Comparison of ENCODE assay signal across 8 mouse cellular contexts in the genomic region with DNA sequence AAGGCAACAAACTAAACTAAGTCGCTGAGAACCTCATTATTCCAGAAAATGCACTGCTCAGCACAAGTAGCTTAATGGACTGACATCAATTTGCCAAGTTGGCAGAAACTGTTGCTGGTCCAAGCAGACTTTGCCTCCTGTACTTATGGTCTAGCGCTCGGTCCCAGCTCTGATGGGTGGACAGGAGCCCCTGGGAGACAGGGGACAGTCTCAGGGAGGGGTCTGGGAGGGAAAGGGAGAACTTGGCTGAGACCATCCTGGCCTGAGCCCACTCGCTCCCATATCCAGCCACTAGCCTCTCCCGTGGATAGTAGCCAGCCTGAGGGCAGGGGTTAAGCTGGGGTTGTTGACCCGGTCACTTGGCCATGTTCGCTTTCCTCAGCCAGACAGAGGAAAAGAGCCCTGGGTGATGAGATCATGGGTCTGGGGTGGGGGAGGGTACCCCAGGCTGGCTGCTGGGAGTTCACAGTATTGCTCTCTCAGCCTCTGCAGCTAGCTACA. TPM values are rescaled to one million over a fixed set of nuclear protein-coding genes. Genes with fewer than 3 reads are reported as not detected.
DNase-seq lines count a peak whose midpoint lies in the region; ATAC-seq and TF ChIP-seq lines count a peak whose summit lies in the region.

No protein-coding gene starts in this region.

- H3K4me1 ChIP-seq in forebrain, embryonic 16.5 days (replicated peaks; ENCODE audit: control insufficient read depth, insufficient read depth, low read length), result peaks cover 42% of the 10 kb centered on the region
- H3K4me1 ChIP-seq in hindbrain, embryonic 11.5 days (replicated peaks; ENCODE audit: control insufficient read depth, insufficient read depth, low read length), result peaks cover 5% of the 10 kb centered on the region; the same call in 1 of the 2 replicates
- H3K4me1 ChIP-seq in limb, embryonic 14.5 days (ENCODE audit: control insufficient read depth, insufficient read depth, low read length), result peaks cover 33% of the 10 kb centered on the region
- peaks cover 50% of the 10 kb centered on the region for H3K4me1 ChIP-seq in midbrain, embryonic 15.5 days

- ATAC-seq in forebrain, embryonic 16.5 days, result no peak
- ATAC-seq in hindbrain, embryonic 11.5 days (ENCODE audit: low FRiP score), result no peak
- no peak for ATAC-seq in limb, embryonic 14.5 days (ENCODE audit: low FRiP score, low read depth)
- no peak for ATAC-seq in midbrain, embryonic 15.5 days (replicated peaks)

- whole genome bisulfite sequencing in forebrain, embryonic 16.5 days, result 36% methylated on average over 7 of the region's 7 CpGs
- 37% methylated on average over 7 of the region's 7 CpGs for WGBS in hindbrain, embryonic 11.5 days
- 33% methylated on average over 7 of the region's 7 CpGs for WGBS in limb, embryonic 14.5 days
- WGBS in midbrain, embryonic 15.5 days, result 37% methylated on average over 7 of the region's 7 CpGs

- no peak overlapping the region for H3K9ac ChIP-seq in forebrain, embryonic 16.5 days (replicated peaks; ENCODE audit: low read depth, low read length)
- no peak overlapping the region for H3K9ac ChIP-seq in hindbrain, embryonic 11.5 days (ENCODE audit: low read depth, low read length)
- H3K9ac ChIP-seq in limb, embryonic 14.5 days (ENCODE audit: low read depth, low read length, severe bottlenecking), result no peak overlapping the region
- no peak overlapping the region for H3K9ac ChIP-seq in midbrain, embryonic 15.5 days

- H3K4me3 ChIP-seq in forebrain, embryonic 16.5 days (replicated peaks; ENCODE audit: low read length), result no peak overlapping the region
- H3K4me3 ChIP-seq in hindbrain, embryonic 11.5 days (ENCODE audit: low read depth, low read length), result no peak overlapping the region
- no peak overlapping the region for H3K4me3 ChIP-seq in limb, embryonic 14.5 days (replicated peaks; ENCODE audit: low read length)
- H3K4me3 ChIP-seq in midbrain, embryonic 15.5 days, result no peak overlapping the region

- no peaks in the 10 kb centered on the region for H3K36me3 ChIP-seq in forebrain, embryonic 16.5 days (ENCODE audit: control insufficient read depth, insufficient read depth)
- no peaks in the 10 kb centered on the region for H3K36me3 ChIP-seq in hindbrain, embryonic 11.5 days (ENCODE audit: control insufficient read depth, insufficient read depth, low read length)
- H3K36me3 ChIP-seq in limb, embryonic 14.5 days (ENCODE audit: control insufficient read depth, insufficient read depth, low read length), result no peaks in the 10 kb centered on the region
- H3K36me3 ChIP-seq in midbrain, embryonic 15.5 days (replicated peaks), result no peaks in the 10 kb centered on the region

- TF ChIP-seq POLR2A in limb, embryonic 14.5 days (IDR thresholded peaks at IDR 0.05; ENCODE audit: borderline replicate concordance, extremely low read depth, insufficient read depth, insufficient read length), result no peak

- peak overlapping the region; percentile 4; the same call in 1 of the 2 replicates for H3K4me2 ChIP-seq in forebrain, embryonic 16.5 days (ENCODE audit: low read length)
- H3K4me2 ChIP-seq in hindbrain, embryonic 11.5 days (replicated peaks; ENCODE audit: low read depth, low read length), result no peak overlapping the region; the same call in 1 of the 2 replicates
- H3K4me2 ChIP-seq in limb, embryonic 14.5 days (replicated peaks; ENCODE audit: low read depth, low read length, severe bottlenecking), result peak overlapping the region; percentile 23
- H3K4me2 ChIP-seq in midbrain, embryonic 15.5 days, result 0 out of 2 replicates have a peak overlapping the region, but pooled peaks have one; percentile 15

- DNase-seq in cerebellum, adult 9-11 months, result peak; percentile 41
- DNase-seq in cerebellum, adult 18-20 months, result no peak
- peak; percentile 35 for DNase-seq in hindbrain, embryonic 11.5 days (ENCODE audit: low spot score)
- DNase-seq in limb, embryonic 14.5 days (ENCODE audit: low spot score), result no peak
- no peak for DNase-seq in cerebellum, adult 8-10 months
- no peak for DNase-seq in left cerebral cortex, adult 11 months (ENCODE audit: low spot score)

- no peaks in the 10 kb centered on the region for H3K27me3 ChIP-seq in forebrain, embryonic 16.5 days (replicated peaks; ENCODE audit: control insufficient read depth, insufficient read depth, low read length)
- H3K27me3 ChIP-seq in hindbrain, embryonic 11.5 days (ENCODE audit: control insufficient read depth, insufficient read depth, low read length), result no peaks in the 10 kb centered on the region
- H3K27me3 ChIP-seq in limb, embryonic 14.5 days (ENCODE audit: control insufficient read depth, insufficient read depth, low read length), result no peaks in the 10 kb centered on the region
- no peaks in the 10 kb centered on the region for H3K27me3 ChIP-seq in midbrain, embryonic 15.5 days (replicated peaks)

- H3K9me3 ChIP-seq in forebrain, embryonic 16.5 days (ENCODE audit: control insufficient read depth, low read length), result no peaks in the 10 kb centered on the region
- no peaks in the 10 kb centered on the region for H3K9me3 ChIP-seq in hindbrain, embryonic 11.5 days (ENCODE audit: control insufficient read depth, low read length)
- no peaks in the 10 kb centered on the region for H3K9me3 ChIP-seq in limb, embryonic 14.5 days (ENCODE audit: control insufficient read depth, low read length)
- H3K9me3 ChIP-seq in midbrain, embryonic 15.5 days, result no peaks in the 10 kb centered on the region

- peak overlapping the region; percentile 54 for H3K27ac ChIP-seq in forebrain, embryonic 16.5 days (ENCODE audit: low read length)
- H3K27ac ChIP-seq in hindbrain, embryonic 11.5 days (ENCODE audit: low read depth, low read length), result no peak overlapping the region
- 0 out of 2 replicates have a peak overlapping the region, but pooled peaks have one; percentile 38 for H3K27ac ChIP-seq in limb, embryonic 14.5 days (replicated peaks; ENCODE audit: low read depth, low read length)
- no peak overlapping the region for H3K27ac ChIP-seq in midbrain, embryonic 15.5 days

RNA-seq across cellular contexts. Expression of a gene that starts 3.4 kb away (rescaled TPM):
- 5.6 and 6.3 TPM in 2 replicates for polyA plus RNA-seq in forebrain, embryonic 16.5 days (2015; fragmentation: Nextera tagmentation; extraction: Ambion mirVana)
- polyA plus RNA-seq in hindbrain, embryonic 11.5 days (2014; fragmentation: Nextera tagmentation; extraction: Ambion mirVana), result 1.7 and 2.8 TPM in 2 replicates
- 8.3 and 10.5 TPM in 2 replicates for polyA plus RNA-seq in limb, embryonic 14.5 days (2012; rRNA removed)
- 4.0 and 4.2 TPM in 2 replicates for polyA plus RNA-seq in limb, embryonic 14.5 days (2014; fragmentation: Nextera tagmentation; extraction: Ambion mirVana)
- polyA plus RNA-seq in midbrain, embryonic 15.5 days (2015; fragmentation: Nextera tagmentation; extraction: Ambion mirVana), result 5.1 and 5.3 TPM in 2 replicates

RNA-seq across cellular contexts. Expression of a gene that starts 38.7 kb away (rescaled TPM):
- 10.9 and 13.2 TPM in 2 replicates for polyA plus RNA-seq in forebrain, embryonic 16.5 days (2015; fragmentation: Nextera tagmentation; extraction: Ambion mirVana)
- 7.3 and 7.7 TPM in 2 replicates for polyA plus RNA-seq in hindbrain, embryonic 11.5 days (2014; fragmentation: Nextera tagmentation; extraction: Ambion mirVana)
- polyA plus RNA-seq in limb, embryonic 14.5 days (2012; rRNA removed), result 14.2 and 16.7 TPM in 2 replicates
- 5.1 and 6.2 TPM in 2 replicates for polyA plus RNA-seq in limb, embryonic 14.5 days (2014; fragmentation: Nextera tagmentation; extraction: Ambion mirVana)
- polyA plus RNA-seq in midbrain, embryonic 15.5 days (2015; fragmentation: Nextera tagmentation; extraction: Ambion mirVana), result 11.4 and 12.1 TPM in 2 replicates

RNA-seq across cellular contexts. Expression of a gene that starts 41.9 kb away (rescaled TPM):
- polyA plus RNA-seq in forebrain, embryonic 16.5 days (2015; fragmentation: Nextera tagmentation; extraction: Ambion mirVana), result 208 and 217 TPM in 2 replicates
- 288 and 318 TPM in 2 replicates for polyA plus RNA-seq in hindbrain, embryonic 11.5 days (2014; fragmentation: Nextera tagmentation; extraction: Ambion mirVana)
- 82.8 and 104 TPM in 2 replicates for polyA plus RNA-seq in limb, embryonic 14.5 days (2012; rRNA removed)
- polyA plus RNA-seq in limb, embryonic 14.5 days (2014; fragmentation: Nextera tagmentation; extraction: Ambion mirVana), result 91.0 and 91.6 TPM in 2 replicates
- 192 and 212 TPM in 2 replicates for polyA plus RNA-seq in midbrain, embryonic 15.5 days (2015; fragmentation: Nextera tagmentation; extraction: Ambion mirVana)

RNA-seq across cellular contexts. Expression of a gene that starts 57.1 kb away (rescaled TPM):
- 158 and 163 TPM in 2 replicates for polyA plus RNA-seq in forebrain, embryonic 16.5 days (2015; fragmentation: Nextera tagmentation; extraction: Ambion mirVana)
- polyA plus RNA-seq in hindbrain, embryonic 11.5 days (2014; fragmentation: Nextera tagmentation; extraction: Ambion mirVana), result 172 TPM in 2 replicates
- 130 and 142 TPM in 2 replicates for polyA plus RNA-seq in limb, embryonic 14.5 days (2012; rRNA removed)
- polyA plus RNA-seq in limb, embryonic 14.5 days (2014; fragmentation: Nextera tagmentation; extraction: Ambion mirVana), result 140 and 158 TPM in 2 replicates
- polyA plus RNA-seq in midbrain, embryonic 15.5 days (2015; fragmentation: Nextera tagmentation; extraction: Ambion mirVana), result 150 and 152 TPM in 2 replicates

Comparison
In these comparisons a context has a peak if more than half of its experiments do, and no peak if none do; other contexts are left out.
1. DNase-seq: peak in cerebellum, adult 9-11 months (single experiment) and hindbrain, embryonic 11.5 days (single experiment); none in cerebellum, adult 18-20 months (0 of 2), limb, embryonic 14.5 days (single experiment), cerebellum, adult 8-10 months (single experiment) and left cerebral cortex, adult 11 months (single experiment).
2. H3K27ac ChIP-seq: peak in forebrain, embryonic 16.5 days (single experiment) and limb, embryonic 14.5 days (single experiment); none in hindbrain, embryonic 11.5 days (single experiment) and midbrain, embryonic 15.5 days (single experiment).